Mouse (Mus musculus) C2C12 (cell line): ENCODE data around the gene Ltbp3. TPM values are rescaled to one million over a fixed set of nuclear protein-coding genes. Genes with fewer than 3 reads are reported as not detected.

Source experiments
- H3K27me3 ChIP-seq: one replicate; pipeline ENCODE4 v1.6.1; 2011; ENCODE audit not compliant: control insufficient read depth, insufficient read depth, insufficient read length
- H3K36me3 ChIP-seq: one replicate; pipeline ENCODE4 v1.6.1; 2011; ENCODE audit not compliant: control insufficient read depth, insufficient read depth
- H3K4me3 ChIP-seq: one replicate; pipeline ENCODE4 v1.5.1; 2011; ENCODE audit warnings: mild to moderate bottlenecking, control low read depth; ENCODE audit not compliant: poor library complexity, insufficient read depth, severe bottlenecking
- H3K79me2 ChIP-seq: one replicate; pipeline ENCODE4 v1.6.1; 2011; ENCODE audit not compliant: control insufficient read depth, insufficient read depth
- H3K79me3 ChIP-seq: one replicate; pipeline ENCODE4 v1.6.1; 2011; ENCODE audit warnings: low read depth, control low read depth
- H3ac ChIP-seq: one replicate; pipeline ENCODE3; 2011; ENCODE audit warnings: low read depth; ENCODE audit not compliant: control insufficient read depth, insufficient read length
- CEBPB ChIP-seq: IDR thresholded peaks from one replicate; pipeline ENCODE4 v1.6.1; 2011; ENCODE audit warnings: low read depth, mild to moderate bottlenecking, control low read depth, moderate library complexity
- CTCF ChIP-seq: IDR thresholded peaks from one replicate; pipeline ENCODE4 v1.5.1; 2011; ENCODE audit not compliant: control insufficient read depth, insufficient read depth, insufficient read length
- FOSL1 ChIP-seq: IDR thresholded peaks from one replicate; pipeline ENCODE4 v1.8.0; 2011; ENCODE audit warnings: mild to moderate bottlenecking, low read length; ENCODE audit not compliant: poor library complexity, insufficient read depth, severe bottlenecking
- MAX ChIP-seq: IDR thresholded peaks from one replicate; pipeline ENCODE4 v1.6.1; 2011; ENCODE audit warnings: mild to moderate bottlenecking, control low read depth
- MYOD1 ChIP-seq: IDR thresholded peaks from one replicate; pipeline ENCODE4 v1.6.1; 2011; ENCODE audit warnings: low read depth; ENCODE audit not compliant: control insufficient read depth, insufficient read length
- MYOG ChIP-seq: IDR thresholded peaks from one replicate; pipeline ENCODE4 v1.6.1; 2011; ENCODE audit not compliant: control insufficient read depth, insufficient read length; ENCODE audit errors: extremely low read depth
- USF1 ChIP-seq: IDR thresholded peaks from one replicate; pipeline ENCODE4 v1.6.1; 2011; ENCODE audit warnings: low read depth, mild to moderate bottlenecking, control low read depth, moderate library complexity
- polyA plus RNA-seq: library from polyadenylated mRNA; unstranded; fragments of >200 nt; fragmentation: generic; extraction: Trizol; gene quantifications from one replicate; pipeline ENCODE4 v1.2.1, GENCODE M21; 2012; ENCODE audit warnings: missing spikeins

The Ltbp3 gene
- polyA plus RNA-seq, 1 experiment, result 128 TPM

- Histone ChIP-seq H3K79me3 (peaks cover 28% of the 10 kb centered on the region), H3ac (no peak overlapping the region), H3K27me3 (no peaks in the 10 kb centered on the region), H3K79me2 (peaks cover 47% of the 10 kb centered on the region), H3K4me3 (no peak overlapping the region), H3K36me3 (peaks cover 65% of the 10 kb centered on the region)
- TF ChIP-seq MYOD1 (no peak), FOSL1 (no peak), CEBPB (no peak), MYOG (no peak), MAX (no peak), USF1 (no peak), CTCF (no peak)
Observed at GRCm38 (mm10) chr19:5721233-5721632, 19.5 kb upstream of the Ltbp3 start.

DNA sequence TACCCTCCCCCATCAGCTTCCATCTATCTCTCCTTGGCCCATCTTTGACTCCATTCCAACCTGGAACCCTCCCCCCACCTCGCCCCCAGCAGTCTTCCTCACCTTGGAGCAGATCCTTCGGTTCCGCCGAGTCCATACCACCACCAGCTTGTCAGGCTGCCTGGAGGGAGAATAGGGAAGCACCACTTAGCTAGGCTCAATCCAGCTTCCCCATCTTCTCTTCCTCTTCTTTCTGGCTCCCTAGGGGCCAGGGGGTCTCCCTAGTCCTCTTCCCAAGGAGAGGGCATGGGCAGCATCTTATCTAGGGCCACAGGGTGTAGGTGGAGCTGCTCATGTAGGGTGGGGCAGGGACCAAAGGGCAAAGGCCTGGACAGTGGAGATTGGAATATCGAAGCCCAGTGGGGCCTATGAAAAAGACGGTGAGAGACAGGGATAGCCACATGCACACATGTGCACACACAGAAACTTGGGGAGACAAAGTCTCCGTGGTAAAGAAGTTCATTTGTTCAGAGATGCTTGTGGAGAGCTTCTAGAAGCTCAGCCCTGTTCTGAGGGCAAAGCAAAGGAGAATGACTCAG, 17.8 kb upstream of the Ltbp3 start:
- peaks cover 54% of the 10 kb centered on the region for H3K79me2 ChIP-seq
- peaks cover 50% of the 10 kb centered on the region for H3K36me3 ChIP-seq
- TF ChIP-seq MYOD1 (no peak), CTCF (no peak), CEBPB (no peak), MAX (no peak), USF1 (no peak), FOSL1 (no peak), MYOG (no peak)
- peaks cover 31% of the 10 kb centered on the region for H3K79me3 ChIP-seq
- no peak overlapping the region for H3ac ChIP-seq
- no peaks in the 10 kb centered on the region for H3K27me3 ChIP-seq
- no peak overlapping the region for H3K4me3 ChIP-seq

DNA sequence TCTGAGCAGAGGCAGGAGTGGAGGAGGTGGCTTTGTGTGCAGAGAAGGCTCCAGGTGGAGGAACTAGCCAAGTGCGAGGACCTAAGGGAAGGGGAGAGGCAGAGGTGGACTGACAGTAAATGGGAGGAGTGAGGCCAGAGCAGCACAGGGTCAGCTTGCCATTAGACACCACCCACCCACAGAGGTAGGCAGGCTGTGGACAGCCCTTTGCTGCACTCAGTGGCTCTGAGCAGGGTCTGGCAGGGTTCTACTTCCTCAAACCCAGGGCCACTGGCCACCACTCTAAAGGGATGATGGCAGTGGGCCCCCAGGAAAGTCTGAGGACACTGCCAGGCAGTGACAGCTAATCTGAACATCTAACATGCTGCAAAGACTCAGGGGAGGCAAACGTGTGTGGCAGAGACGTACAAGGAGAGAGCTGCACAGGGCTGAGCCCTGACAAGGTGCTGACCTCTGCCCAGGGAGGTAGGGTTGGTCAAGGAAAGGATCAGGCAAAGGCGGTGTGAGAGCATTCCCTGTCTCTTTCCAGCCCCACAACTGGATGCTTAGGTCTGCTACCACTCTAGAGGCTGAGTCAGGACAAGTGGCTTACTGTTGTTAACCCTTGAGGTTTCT, 16.7 kb upstream of the Ltbp3 start:
- TF ChIP-seq USF1 (no peak), CTCF (no peak), MYOD1 (no peak), FOSL1 (no peak), MAX (no peak), MYOG (no peak), CEBPB (no peak)
- Histone ChIP-seq H3ac (peak overlapping the region; percentile 61), H3K27me3 (no peaks in the 10 kb centered on the region), H3K4me3 (peak overlapping the region; percentile 45), H3K79me3 (peaks cover 42% of the 10 kb centered on the region), H3K79me2 (peaks cover 65% of the 10 kb centered on the region), H3K36me3 (peaks cover 45% of the 10 kb centered on the region)

- H3K79me3 ChIP-seq, result peaks cover 44% of the 10 kb centered on the region
- TF ChIP-seq MYOD1, result no peak
- TF ChIP-seq MAX, result peak; percentile 82
- peaks cover 70% of the 10 kb centered on the region for H3K79me2 ChIP-seq
- no peaks in the 10 kb centered on the region for H3K27me3 ChIP-seq
- peaks cover 40% of the 10 kb centered on the region for H3K36me3 ChIP-seq
- H3ac ChIP-seq, result peak overlapping the region; percentile 1
- peak overlapping the region; percentile 45 for H3K4me3 ChIP-seq
Observed at GRCm38 (mm10) chr19:5724549-5724941, 16.2 kb upstream of the Ltbp3 start.

DNA sequence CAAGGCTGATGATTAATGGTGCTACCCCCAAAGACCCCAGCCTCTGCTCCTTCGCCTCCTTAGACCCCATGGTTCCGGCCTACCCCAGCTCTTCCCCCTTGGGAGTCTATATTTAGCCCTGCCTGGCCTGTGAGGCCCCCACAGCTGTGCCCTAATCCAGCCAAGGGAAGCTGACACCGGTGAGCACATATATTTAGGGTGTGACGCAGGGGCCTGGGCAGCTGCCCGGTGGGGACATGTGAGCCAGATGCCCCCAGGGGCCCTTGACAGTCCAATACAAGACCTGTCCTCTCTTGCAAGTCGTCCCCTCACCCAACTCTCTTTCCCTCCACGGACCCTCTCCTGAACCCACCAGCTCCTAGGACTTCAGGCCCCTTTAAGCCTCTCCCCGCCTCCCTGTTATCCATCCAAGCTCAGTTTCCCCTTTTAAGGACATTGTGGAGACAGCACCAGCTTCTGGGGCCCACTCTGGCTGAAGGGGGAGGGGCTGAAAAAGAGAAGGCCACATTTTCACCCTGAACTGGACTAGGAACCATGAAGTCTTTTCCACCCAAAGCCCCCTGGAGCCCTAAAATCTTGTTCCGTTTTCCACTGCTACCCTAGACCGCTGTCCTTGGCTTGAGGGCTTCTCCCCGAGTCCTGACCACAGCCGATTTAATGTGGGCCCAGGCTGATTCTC, 15.5 kb upstream of the Ltbp3 start:
- peaks cover 44% of the 10 kb centered on the region for H3K79me3 ChIP-seq
- peak overlapping the region; percentile 76 for H3ac ChIP-seq
- H3K79me2 ChIP-seq, result peaks cover 77% of the 10 kb centered on the region
- H3K4me3 ChIP-seq, result peak overlapping the region; percentile 45
- H3K36me3 ChIP-seq, result peaks cover 38% of the 10 kb centered on the region
- H3K27me3 ChIP-seq, result no peaks in the 10 kb centered on the region
- TF ChIP-seq USF1 (no peak), MAX (no peak), CTCF (no peak), FOSL1 (no peak), MYOD1 (peak; percentile 74), MYOG (no peak), CEBPB (no peak)
